ENCODE assay signal across 15 mouse cellular contexts in the genomic region with DNA sequence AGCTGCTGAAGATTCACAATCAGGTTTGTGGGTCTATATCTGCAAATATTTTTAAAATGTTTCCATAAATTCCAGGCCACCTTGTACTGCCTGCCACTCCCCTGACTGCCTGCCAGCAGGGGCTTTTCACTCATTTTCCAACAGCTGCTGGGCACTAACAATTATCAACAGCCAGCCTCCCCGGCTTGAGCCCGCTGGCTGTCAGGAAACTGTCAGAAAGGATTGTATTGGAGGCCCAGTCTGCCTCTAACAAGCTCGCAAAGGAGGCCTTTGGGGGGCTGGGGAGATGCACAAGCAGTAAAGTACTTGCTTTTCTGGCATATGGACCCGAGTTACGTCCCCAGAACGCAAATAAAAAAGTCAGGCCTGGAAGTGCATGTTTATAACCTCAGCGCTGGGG.
DNase-seq lines count a peak whose midpoint lies in the region; ATAC-seq lines count a peak whose summit lies in the region.
"Had no signal": no experiment of that assay in that cellular context is flagged by ENCODE, and none has a peak within 500 bp of the region (broad histone marks: within the 10 kb centered on the region; RNA-seq: fewer than 3 reads in every experiment).

No protein-coding gene starts in this region.

- ATAC-seq in neural tube, embryonic 12.5 days (ENCODE audit: low FRiP score, low read depth) = no peak
- ATAC-seq in neural tube, embryonic 15.5 days (ENCODE audit: low FRiP score) = no peak
- ATAC-seq in forebrain, embryonic 15.5 days (replicated peaks) = no peak
- ATAC-seq in limb, embryonic 15.5 days (ENCODE audit: insufficient number of reproducible peaks, low FRiP score, low TSS enrichment, low read depth) = no peak; the same call in 1 of the 2 replicates
- no peak for ATAC-seq in intestine, embryonic 16.5 days

- H3K9me3 ChIP-seq in neural tube, embryonic 12.5 days = no peaks in the 10 kb centered on the region
- H3K9me3 ChIP-seq in neural tube, embryonic 15.5 days (replicated peaks) = no peaks in the 10 kb centered on the region
- H3K9me3 ChIP-seq in forebrain, embryonic 15.5 days = no peaks in the 10 kb centered on the region
- H3K9me3 ChIP-seq in limb, embryonic 15.5 days = no peaks in the 10 kb centered on the region
- no peaks in the 10 kb centered on the region for H3K9me3 ChIP-seq in intestine, embryonic 16.5 days (ENCODE audit: control insufficient read depth, low read length)
- H3K9me3 ChIP-seq: heart, embryonic 15.5 days; kidney, embryonic 15.5 days; liver, embryonic 15.5 days had no signal

- no peaks in the 10 kb centered on the region for H3K36me3 ChIP-seq in neural tube, embryonic 12.5 days
- no peaks in the 10 kb centered on the region for H3K36me3 ChIP-seq in neural tube, embryonic 15.5 days
- H3K36me3 ChIP-seq in forebrain, embryonic 15.5 days = no peaks in the 10 kb centered on the region
- no peaks in the 10 kb centered on the region for H3K36me3 ChIP-seq in limb, embryonic 15.5 days
- H3K36me3 ChIP-seq in intestine, embryonic 16.5 days (ENCODE audit: control insufficient read depth, insufficient read depth, low read length) = no peaks in the 10 kb centered on the region
- H3K36me3 ChIP-seq: G1E; heart, embryonic 15.5 days; kidney, embryonic 15.5 days; liver, embryonic 15.5 days had no signal

- 34% methylated on average over 7 of the region's 7 CpGs for WGBS in neural tube, embryonic 12.5 days
- WGBS in neural tube, embryonic 15.5 days = 22% methylated on average over 7 of the region's 7 CpGs
- 13% methylated on average over 7 of the region's 7 CpGs for WGBS in forebrain, embryonic 15.5 days
- WGBS in limb, embryonic 15.5 days = 21% methylated on average over 7 of the region's 7 CpGs
- WGBS in intestine, embryonic 16.5 days = 49% methylated on average over 7 of the region's 7 CpGs

- DNase-seq in adrenal gland, postnatal 36 days = no peak
- no peak for DNase-seq in lung, postnatal 36 days
- no peak for DNase-seq in gastrocnemius, postnatal 25 days
- DNase-seq: adrenal gland, postnatal 14 days; thymus, adult 2 months had no signal

- H3K9ac ChIP-seq in neural tube, embryonic 12.5 days = no peak overlapping the region
- no peak overlapping the region for H3K9ac ChIP-seq in neural tube, embryonic 15.5 days (replicated peaks)
- no peak overlapping the region for H3K9ac ChIP-seq in forebrain, embryonic 15.5 days (replicated peaks)
- no peak overlapping the region for H3K9ac ChIP-seq in limb, embryonic 15.5 days
- no peak overlapping the region for H3K9ac ChIP-seq in intestine, embryonic 16.5 days (ENCODE audit: low read depth, low read length)
- H3K9ac ChIP-seq: heart, embryonic 15.5 days; kidney, embryonic 15.5 days; liver, embryonic 15.5 days had no signal

- peak overlapping the region; percentile 47; the same call in 1 of the 2 replicates for H3K27ac ChIP-seq in neural tube, embryonic 12.5 days
- no peak overlapping the region; the same call in 1 of the 2 replicates for H3K27ac ChIP-seq in neural tube, embryonic 15.5 days (replicated peaks)
- peak overlapping the region; percentile 46 for H3K27ac ChIP-seq in forebrain, embryonic 15.5 days (replicated peaks)
- peak overlapping the region; percentile 39 for H3K27ac ChIP-seq in limb, embryonic 15.5 days
- H3K27ac ChIP-seq in intestine, embryonic 16.5 days (ENCODE audit: low read length) = no peak overlapping the region
- H3K27ac ChIP-seq: heart, embryonic 15.5 days; kidney, embryonic 15.5 days; layer of hippocampus, adult 2 months; liver, embryonic 15.5 days had no signal

- H3K4me3 ChIP-seq in neural tube, embryonic 12.5 days = no peak overlapping the region
- H3K4me3 ChIP-seq in neural tube, embryonic 15.5 days (replicated peaks) = no peak overlapping the region
- no peak overlapping the region for H3K4me3 ChIP-seq in forebrain, embryonic 15.5 days
- no peak overlapping the region for H3K4me3 ChIP-seq in limb, embryonic 15.5 days
- H3K4me3 ChIP-seq in intestine, embryonic 16.5 days (ENCODE audit: low read length) = no peak overlapping the region
- H3K4me3 ChIP-seq: heart, embryonic 15.5 days; kidney, embryonic 15.5 days; layer of hippocampus, adult 2 months; liver, embryonic 15.5 days had no signal

- peaks cover 7% of the 10 kb centered on the region; the same call in 1 of the 2 replicates for H3K4me1 ChIP-seq in neural tube, embryonic 12.5 days
- peaks cover 19% of the 10 kb centered on the region for H3K4me1 ChIP-seq in neural tube, embryonic 15.5 days
- H3K4me1 ChIP-seq in forebrain, embryonic 15.5 days = peaks cover 16% of the 10 kb centered on the region
- H3K4me1 ChIP-seq in limb, embryonic 15.5 days = peaks cover 7% of the 10 kb centered on the region
- H3K4me1 ChIP-seq in intestine, embryonic 16.5 days (ENCODE audit: control insufficient read depth, insufficient read depth, low read length) = no peaks in the 10 kb centered on the region
- H3K4me1 ChIP-seq: heart, embryonic 15.5 days had no signal

- H3K4me2 ChIP-seq in neural tube, embryonic 12.5 days (replicated peaks) = no peak overlapping the region
- no peak overlapping the region for H3K4me2 ChIP-seq in neural tube, embryonic 15.5 days
- no peak overlapping the region for H3K4me2 ChIP-seq in forebrain, embryonic 15.5 days (replicated peaks)
- no peak overlapping the region for H3K4me2 ChIP-seq in limb, embryonic 15.5 days
- no peak overlapping the region for H3K4me2 ChIP-seq in intestine, embryonic 16.5 days (ENCODE audit: low read depth, low read length)
- H3K4me2 ChIP-seq: heart, embryonic 15.5 days; kidney, embryonic 15.5 days; liver, embryonic 15.5 days had no signal

- no peaks in the 10 kb centered on the region for H3K27me3 ChIP-seq in neural tube, embryonic 12.5 days (replicated peaks)
- H3K27me3 ChIP-seq in neural tube, embryonic 15.5 days (replicated peaks) = no peaks in the 10 kb centered on the region
- no peaks in the 10 kb centered on the region for H3K27me3 ChIP-seq in forebrain, embryonic 15.5 days
- no peaks in the 10 kb centered on the region for H3K27me3 ChIP-seq in limb, embryonic 15.5 days
- no peaks in the 10 kb centered on the region for H3K27me3 ChIP-seq in intestine, embryonic 16.5 days (replicated peaks; ENCODE audit: control insufficient read depth, insufficient read depth, low read length)
- H3K27me3 ChIP-seq: heart, embryonic 15.5 days; kidney, embryonic 15.5 days; liver, embryonic 15.5 days had no signal

Comparison
In these comparisons a context has a peak if more than half of its experiments do, and no peak if none do; other contexts are left out.
1. H3K27ac ChIP-seq: peak in neural tube, embryonic 12.5 days (single experiment), forebrain, embryonic 15.5 days (single experiment) and limb, embryonic 15.5 days (single experiment); none in neural tube, embryonic 15.5 days (single experiment) and intestine, embryonic 16.5 days (single experiment).